Mouse (Mus musculus) liver, adult 2 months (tissue): ENCODE measurements around the gene Grn. TPM values are rescaled to one million over a fixed set of nuclear protein-coding genes. Genes with fewer than 3 reads are reported as not detected.

Experiments
- DNase-seq: peaks from one replicate; pipeline ENCODE4 v3.0.0-alpha.2; 2011; ENCODE audit warnings: low read depth, low spot score; ENCODE audit errors: extremely low read depth
- H3K27ac ChIP-seq: fragments of 200-500 bp; replicated peaks from 2 replicates; pipeline ENCODE4 v1.5.1; 2012; ENCODE audit warnings: low read depth, mild to moderate bottlenecking, control low read depth, inconsistent platforms, low read length; ENCODE audit not compliant: insufficient read depth
- H3K27me3 ChIP-seq: fragments of 200-500 bp; 2 replicates; pipeline ENCODE4 v1.6.1; 2012; ENCODE audit warnings: mild to moderate bottlenecking, moderate library complexity, low read length, inconsistent platforms; ENCODE audit not compliant: control insufficient read depth, insufficient read depth
- H3K36me3 ChIP-seq: fragments of 200-500 bp; 2 replicates; pipeline ENCODE4 v1.6.1; 2012; ENCODE audit warnings: low read length, inconsistent platforms; ENCODE audit not compliant: control insufficient read depth, insufficient read depth
- H3K4me1 ChIP-seq: fragments of 200-500 bp; 2 replicates; pipeline ENCODE4 v1.6.1; 2011; ENCODE audit warnings: low read length; ENCODE audit not compliant: control insufficient read depth, insufficient read depth
- H3K4me3 ChIP-seq: fragments of 200-500 bp; 2 replicates; pipeline ENCODE4 v1.5.1; 2011; ENCODE audit warnings: low read depth, mild to moderate bottlenecking, control low read depth, low read length, moderate library complexity; ENCODE audit not compliant: insufficient read depth
- H3K79me2 ChIP-seq: fragments of 200-500 bp; 2 replicates; pipeline ENCODE4 v1.6.1; 2012; ENCODE audit warnings: inconsistent platforms, mild to moderate bottlenecking, low read length, moderate library complexity; ENCODE audit not compliant: control insufficient read depth, insufficient read depth
- H3K9ac ChIP-seq: fragments of 200-500 bp; 2 replicates; pipeline ENCODE4 v1.6.1; 2012; ENCODE audit warnings: low read depth, mild to moderate bottlenecking, control low read depth, inconsistent platforms, low read length
- CTCF ChIP-seq: fragments of 200-500 bp; IDR thresholded peaks from 2 replicates; pipeline ENCODE4 v1.5.1; 2011; ENCODE audit warnings: low read depth, low read length, control low read depth
- POLR2A ChIP-seq: fragments of 200-500 bp; IDR thresholded peaks from 2 replicates; pipeline ENCODE4 v1.6.1; 2011; ENCODE audit warnings: low read length, control low read depth; ENCODE audit not compliant: insufficient read depth; ENCODE audit errors: extremely low read depth
- WGBS: fragments of 180-500 bp; shearing (Covaris S2); methylation state at CpG from one replicate; pipeline ENCODE4 v1.1.7; 2018; 5-methylcytosine and 5-hydroxymethylcytosine counted together
- polyA plus RNA-seq: library from polyadenylated mRNA; depleted of rRNA; stranded (reverse); fragments of >200 nt; gene quantifications from 2 replicates; pipeline ENCODE4 v1.2.3, GENCODE M21; 2012
- total RNA-seq: library from RNA; depleted of rRNA; stranded (reverse); fragments of >200 nt; gene quantifications from 2 replicates; pipeline ENCODE4 v1.2.3, GENCODE M21; 2014

Grn gene
- total and polyA plus RNA-seq, 2 experiments: 53.7 to 155 TPM

DNA sequence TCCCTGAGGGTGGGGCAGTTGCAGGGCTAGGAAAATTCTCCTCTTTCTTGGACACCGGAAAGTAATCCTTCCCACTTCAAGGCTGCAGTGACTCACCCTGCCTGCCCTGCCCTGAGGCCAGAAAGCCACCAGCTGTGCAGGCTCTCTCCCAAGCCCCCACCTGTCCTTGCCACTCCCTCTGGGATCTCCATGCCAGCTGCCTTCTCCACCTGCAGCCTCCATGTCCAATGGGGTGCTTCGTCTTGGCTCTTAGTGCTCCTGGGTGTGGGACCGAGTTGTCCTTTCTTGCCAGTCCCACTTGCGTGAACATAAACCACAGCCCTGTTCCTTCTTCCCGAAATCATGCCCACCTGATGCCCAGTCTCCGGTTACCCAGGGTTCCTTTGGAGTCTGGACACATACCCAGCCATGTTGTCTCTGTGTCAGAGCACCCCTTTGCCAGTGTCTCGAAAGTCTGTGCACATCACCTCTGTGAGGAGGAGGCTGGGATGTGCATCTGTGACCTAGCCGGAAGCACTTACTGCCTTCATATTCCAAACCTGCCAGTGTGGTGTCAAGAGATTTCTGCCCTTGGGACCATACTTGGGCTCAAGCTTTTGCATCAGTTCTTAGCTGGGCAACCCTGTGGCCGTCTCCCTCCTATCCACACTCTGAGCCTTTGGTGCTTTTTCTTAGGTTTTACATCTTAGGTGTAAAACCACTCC, 35.5 kb upstream of the Grn start:
- Histone ChIP-seq H3K27me3 (no peaks in the 10 kb centered on the region), H3K4me3 (no peak overlapping the region), H3K79me2 (no peaks in the 10 kb centered on the region), H3K36me3 (no peaks in the 10 kb centered on the region), H3K9ac (no peak overlapping the region), H3K27ac (no peak overlapping the region), H3K4me1 (peaks cover 8% of the 10 kb centered on the region)
- DNase-seq: no peak
- 93% methylated on average over 9 of the region's 9 CpGs for WGBS
- TF ChIP-seq POLR2A (no peak), CTCF (no peak)

DNA sequence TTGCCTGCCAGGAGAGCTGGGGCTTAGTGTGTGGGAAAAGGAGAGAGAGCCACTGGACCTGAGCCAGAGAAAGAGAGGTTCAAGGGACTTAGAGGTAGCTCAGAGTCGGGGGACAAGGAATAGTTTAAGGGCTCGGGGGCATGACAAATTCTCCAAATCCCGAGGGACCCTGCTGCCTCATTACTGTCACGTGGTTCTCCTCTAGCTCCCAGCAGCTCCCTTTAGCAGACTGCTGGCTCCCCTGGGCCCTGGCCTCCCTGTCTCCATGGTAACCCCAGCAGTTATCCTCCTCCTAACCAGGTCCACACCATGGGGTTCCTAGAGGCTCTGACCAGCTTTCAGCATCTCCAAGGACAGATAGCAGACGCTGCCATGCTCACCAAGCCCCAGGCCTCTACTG, 34.9 kb upstream of the Grn start:
- Histone ChIP-seq H3K79me2 (no peaks in the 10 kb centered on the region), H3K27ac (no peak overlapping the region), H3K4me3 (no peak overlapping the region), H3K9ac (no peak overlapping the region), H3K4me1 (peaks cover 11% of the 10 kb centered on the region), H3K27me3 (no peaks in the 10 kb centered on the region), H3K36me3 (no peaks in the 10 kb centered on the region)
- no peak for DNase-seq
- WGBS: 39% methylated on average over 5 of the region's 5 CpGs
- TF ChIP-seq CTCF (no peak), POLR2A (no peak)

DNA sequence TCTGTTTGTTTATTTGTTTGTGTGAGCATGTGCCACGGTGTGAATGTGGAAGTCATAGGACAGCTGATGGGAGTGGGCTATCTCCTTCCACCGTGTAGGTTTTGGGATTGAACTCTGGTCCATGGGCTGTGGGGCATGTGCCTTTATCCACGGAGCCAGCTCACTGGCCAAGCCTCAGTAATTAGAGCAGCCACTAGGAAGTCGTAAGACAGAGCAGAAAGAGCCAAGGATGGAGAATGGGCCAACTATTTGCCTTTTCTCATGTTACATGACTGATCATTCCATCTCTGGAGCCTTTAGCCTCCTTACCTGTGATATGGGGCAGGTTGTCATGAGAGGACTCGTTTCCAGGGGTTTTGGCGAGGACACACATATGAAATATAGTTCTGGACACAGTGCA, 33.9 kb upstream of the Grn start:
- H3K79me2 ChIP-seq: no peaks in the 10 kb centered on the region
- TF ChIP-seq POLR2A (no peak), CTCF (no peak)
- no peak overlapping the region for H3K9ac ChIP-seq
- H3K4me3 ChIP-seq: no peak overlapping the region
- peaks cover 11% of the 10 kb centered on the region for H3K4me1 ChIP-seq
- no peaks in the 10 kb centered on the region for H3K27me3 ChIP-seq
- DNase-seq: no peak
- H3K36me3 ChIP-seq: no peaks in the 10 kb centered on the region
- no peak overlapping the region for H3K27ac ChIP-seq
- 64% methylated on average over 6 of the region's 6 CpGs for WGBS

DNA sequence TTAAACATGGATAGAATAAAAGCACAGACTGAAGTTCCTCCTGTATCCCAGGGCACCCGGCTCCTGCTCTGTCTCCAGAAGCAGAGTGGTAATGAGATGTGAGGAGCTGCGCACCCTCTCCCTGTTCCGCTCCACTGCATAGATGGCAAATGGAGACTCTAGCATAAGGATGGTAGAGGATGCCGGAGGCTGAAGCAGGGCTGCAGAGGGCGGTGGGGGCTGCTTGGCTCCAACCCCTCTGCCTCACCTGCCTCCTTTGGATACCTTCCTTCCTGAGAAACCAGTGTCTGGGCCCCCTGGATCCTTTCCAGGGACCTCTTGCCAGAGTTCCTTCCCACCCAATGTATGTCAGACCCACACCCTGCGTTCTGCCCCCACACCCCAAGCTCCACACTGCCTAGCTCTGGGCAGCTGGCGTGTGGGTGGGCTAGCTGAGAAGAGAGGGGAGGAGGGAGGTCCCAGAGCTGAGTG, 33.4 kb upstream of the Grn start:
- H3K79me2 ChIP-seq: no peaks in the 10 kb centered on the region
- H3K27me3 ChIP-seq: no peaks in the 10 kb centered on the region
- H3K4me3 ChIP-seq: no peak overlapping the region
- no peak overlapping the region for H3K9ac ChIP-seq
- no peaks in the 10 kb centered on the region for H3K36me3 ChIP-seq
- 91% methylated on average over 7 of the region's 7 CpGs for WGBS
- TF ChIP-seq POLR2A (no peak), CTCF (no peak)
- peaks cover 11% of the 10 kb centered on the region for H3K4me1 ChIP-seq
- H3K27ac ChIP-seq: no peak overlapping the region
- DNase-seq: no peak

DNA sequence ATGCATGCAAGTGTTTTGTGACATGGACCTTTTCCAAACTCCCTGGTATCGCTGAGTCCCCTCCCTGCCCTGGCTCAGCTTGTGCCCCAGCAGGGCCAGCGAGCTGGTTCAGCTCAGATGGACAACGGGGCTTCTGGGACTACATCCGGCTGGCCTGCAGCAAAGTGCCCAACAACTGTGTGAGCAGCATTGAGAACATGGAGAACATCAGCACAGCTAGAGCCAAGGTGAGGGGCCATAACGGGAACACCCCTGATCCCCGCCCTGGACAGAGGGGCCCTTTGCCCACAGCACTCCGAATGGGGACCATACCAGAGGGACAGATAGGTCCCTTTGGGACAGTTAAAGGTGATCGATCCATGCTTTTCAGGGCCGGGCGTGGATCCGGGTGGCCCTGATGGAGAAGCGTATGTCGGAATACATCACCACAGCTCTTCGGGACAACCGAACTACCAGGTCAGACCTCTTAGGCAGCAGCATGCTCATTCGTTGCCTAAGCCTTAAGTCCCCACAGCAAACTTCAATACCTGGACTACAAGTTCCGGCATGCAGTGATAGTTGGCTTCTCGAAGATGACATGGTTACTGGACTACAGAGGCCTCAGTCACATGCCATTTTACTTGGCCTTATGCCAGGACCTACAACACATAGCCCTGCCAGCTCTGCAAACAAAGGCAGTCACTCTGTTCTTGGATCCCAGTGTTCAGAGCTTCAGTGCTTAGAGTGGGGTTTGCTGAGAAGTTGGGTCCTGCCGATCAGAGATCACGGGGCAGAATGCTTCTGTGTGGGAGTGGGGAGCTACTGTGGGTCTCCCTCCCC, 31.9 kb upstream of the Grn start:
- no peaks in the 10 kb centered on the region for H3K27me3 ChIP-seq
- H3K9ac ChIP-seq: no peak overlapping the region
- H3K4me1 ChIP-seq: peaks cover 9% of the 10 kb centered on the region
- H3K36me3 ChIP-seq: peaks cover 8% of the 10 kb centered on the region
- TF ChIP-seq POLR2A: no peak
- TF ChIP-seq CTCF: no peak
- no peak overlapping the region for H3K4me3 ChIP-seq
- H3K79me2 ChIP-seq: no peaks in the 10 kb centered on the region
- DNase-seq: peak; percentile 88
- WGBS: 63% methylated on average over 20 of the region's 20 CpGs
- no peak overlapping the region for H3K27ac ChIP-seq

DNA sequence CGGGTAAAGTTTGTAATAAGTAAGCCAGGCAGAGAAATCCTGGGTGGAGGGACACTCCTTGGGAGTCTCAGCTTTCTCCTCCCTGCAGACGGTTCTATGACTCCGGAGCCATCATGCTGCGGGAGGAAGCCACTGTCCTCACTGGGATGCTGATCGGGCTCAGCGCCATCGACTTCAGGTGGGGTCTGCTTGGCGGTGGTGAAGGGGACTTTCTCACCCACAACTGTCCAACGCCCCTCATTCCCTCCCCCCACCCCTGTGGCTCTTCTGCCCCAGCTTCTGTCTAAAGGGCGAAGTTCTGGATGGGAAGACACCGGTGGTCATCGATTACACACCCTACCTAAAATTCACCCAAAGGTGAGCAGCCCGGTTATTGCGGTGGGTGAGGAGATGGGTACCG, 31.0 kb upstream of the Grn start:
- Histone ChIP-seq H3K4me1 (peaks cover 9% of the 10 kb centered on the region), H3K27me3 (no peaks in the 10 kb centered on the region), H3K4me3 (no peak overlapping the region), H3K79me2 (no peaks in the 10 kb centered on the region), H3K27ac (no peak overlapping the region), H3K9ac (no peak overlapping the region; the same call in 1 of the 2 replicates), H3K36me3 (peaks cover 14% of the 10 kb centered on the region)
- no peak for DNase-seq
- TF ChIP-seq CTCF: no peak
- TF ChIP-seq POLR2A: no peak
- WGBS: 23% methylated on average over 15 of the region's 15 CpGs
